Mouse (Mus musculus) kidney, postnatal 36 days (tissue): ENCODE measurements at regions not wholly inside any gene's neighbourhood (a gene's known extent, or its start where the extent isn't known, plus 50 kb on each side); places are given as distances from the start of the nearest gene placed in this dataset.
"Not testable (repeated sequence)": the region's sequence is repeated elsewhere in the genome, so short reads cannot be mapped to it uniquely, and the experiment has no call there.

Experiments used
- DNase-seq, 2 experiments: peaks; one replicate each; pipeline ENCODE4 v3.0.0; 2021 to 2022; ENCODE audit warnings: mixed read lengths in 2 of 2

DNA sequence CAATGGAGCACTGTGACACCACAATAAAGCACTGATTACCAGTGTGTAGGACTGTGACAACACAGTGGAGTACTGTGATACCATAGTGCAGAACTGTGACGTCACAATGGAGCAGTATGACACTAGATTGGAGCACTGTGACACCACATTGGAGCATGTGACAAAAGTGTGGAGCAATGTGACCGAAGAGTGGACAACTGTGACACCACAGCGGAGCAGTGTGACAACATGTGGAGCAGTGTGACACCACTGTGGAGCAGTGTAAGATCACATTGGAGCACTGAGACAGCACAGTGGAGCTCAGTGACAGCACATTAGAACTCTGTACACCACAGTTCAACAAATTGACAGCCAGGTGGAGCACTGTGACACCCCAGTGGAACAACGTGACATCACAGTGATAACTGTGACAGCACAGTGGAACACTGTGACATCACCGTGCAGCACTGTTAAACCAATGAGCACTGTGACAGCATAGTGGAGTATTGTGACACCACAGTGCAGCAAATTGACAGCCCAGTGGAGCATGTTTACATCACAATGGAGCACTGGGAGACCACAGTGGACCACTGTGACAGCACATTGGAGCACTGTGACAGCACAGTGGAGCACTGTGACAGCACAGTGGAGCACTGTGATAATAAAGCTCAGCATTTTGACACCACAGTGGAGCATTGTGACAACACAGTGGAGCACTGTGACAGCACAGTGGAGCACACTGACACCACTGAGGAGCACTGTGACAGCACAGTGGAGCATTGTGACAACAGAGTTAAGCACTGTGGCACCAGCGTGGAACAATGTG lies 85.8 kb upstream of the Vmn1r2 start:
- DNase-seq = no peak

DNA sequence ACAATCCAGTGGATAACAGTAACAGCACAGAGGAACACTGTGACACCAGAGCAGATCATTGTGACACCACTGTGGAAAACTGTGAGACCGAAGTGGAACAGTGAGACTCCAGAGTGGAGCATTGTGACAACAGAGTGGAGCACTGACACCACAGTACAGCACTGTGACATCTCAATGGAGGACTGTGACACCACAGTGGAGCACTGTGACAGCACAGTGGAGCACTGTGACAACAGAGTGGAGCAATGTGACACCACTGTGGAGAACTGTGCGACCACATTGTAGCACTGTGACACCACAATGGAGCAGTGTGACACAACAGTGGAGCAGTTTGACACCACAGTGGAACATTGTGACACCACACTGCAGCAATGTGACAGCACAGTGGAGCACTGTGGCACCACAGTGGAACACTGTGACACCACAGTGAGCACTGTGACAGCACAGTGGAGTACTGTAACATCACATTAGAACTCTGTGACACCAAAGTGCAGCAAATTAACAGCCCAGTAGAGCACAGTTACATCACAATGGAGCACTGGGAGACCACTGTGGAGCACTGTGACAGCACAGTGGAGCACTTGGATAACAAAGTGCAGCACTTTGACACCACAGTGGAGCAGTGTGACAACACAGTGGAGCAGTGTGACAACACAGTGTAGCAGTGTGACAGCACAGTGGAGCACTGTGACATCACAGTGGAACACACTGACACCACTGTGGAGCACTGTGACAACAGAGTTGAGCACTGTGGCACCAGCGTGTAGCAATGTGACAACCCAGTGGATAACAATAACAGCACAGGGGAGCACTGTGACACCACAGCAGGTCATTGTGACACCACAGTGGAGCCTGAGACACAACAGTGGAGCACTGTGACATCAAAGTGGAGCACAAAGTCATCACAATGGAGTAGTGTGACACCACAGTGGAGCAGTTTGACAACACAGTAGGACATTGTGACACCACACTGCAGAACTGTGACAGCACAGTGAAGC lies 84.9 kb upstream of the Vmn1r2 start:
- DNase-seq = no peak

DNA sequence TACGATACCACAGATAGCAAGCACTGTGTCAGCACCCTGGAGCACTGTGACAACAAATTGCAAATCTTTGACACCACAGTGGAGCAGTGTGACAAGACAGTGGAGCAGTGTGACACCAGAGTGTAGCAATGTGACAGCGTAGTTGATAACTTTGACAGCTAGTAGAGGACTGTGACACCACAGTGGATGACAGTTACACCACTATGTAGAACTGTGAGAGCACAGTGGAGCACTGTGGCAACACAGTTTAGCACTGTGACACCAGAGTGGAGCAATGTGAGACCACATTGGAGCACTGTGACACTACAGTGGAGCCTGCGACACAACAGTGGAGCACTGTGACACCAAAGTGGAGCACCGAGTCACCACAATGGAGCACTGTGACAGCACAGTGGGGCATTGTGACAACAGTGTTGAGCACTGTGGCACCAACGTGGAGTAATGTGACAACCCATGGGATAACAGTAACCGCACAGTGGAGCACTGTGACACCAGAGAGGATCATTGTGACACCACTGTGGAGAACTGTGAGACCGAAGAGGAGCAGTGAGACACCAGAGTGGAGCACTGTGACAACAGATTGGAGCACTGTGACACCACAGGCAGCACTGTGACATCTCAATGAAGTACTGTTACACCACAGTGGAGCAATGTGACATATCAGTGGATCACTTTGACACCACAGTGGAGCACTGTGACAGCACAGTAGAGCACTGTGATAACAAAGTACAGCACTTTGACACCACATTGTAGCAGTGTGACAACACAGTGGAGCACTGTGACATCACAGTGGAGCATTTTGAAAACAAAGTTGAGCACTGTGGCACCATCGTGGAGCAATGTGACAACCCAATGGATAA lies 83.7 kb upstream of the Vmn1r2 start:
- no peak for DNase-seq

DNA sequence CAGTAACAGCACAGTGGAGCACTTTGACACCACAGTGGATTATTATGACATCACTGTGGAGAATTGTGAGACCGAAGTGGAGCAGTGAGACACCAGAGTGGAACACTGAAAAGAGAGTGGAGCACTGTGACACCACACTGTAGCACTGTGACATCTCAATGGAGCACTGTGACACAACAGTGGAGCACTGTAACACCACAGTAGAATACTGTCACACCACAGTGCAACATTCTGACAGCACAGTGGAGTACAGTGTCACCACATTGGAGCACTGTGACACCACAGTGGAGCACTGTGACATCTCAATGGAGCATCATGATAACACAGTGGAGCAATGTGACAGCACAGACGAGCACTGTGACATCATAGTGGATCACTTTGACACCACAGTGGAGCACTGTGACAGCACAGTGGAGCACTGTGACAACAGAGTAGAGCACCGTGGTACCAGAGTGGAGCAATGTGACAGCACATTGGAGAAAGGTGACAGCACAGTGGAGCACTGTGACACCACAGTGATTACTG lies 83.0 kb upstream of the Vmn1r2 start:
- no peak for DNase-seq

DNA sequence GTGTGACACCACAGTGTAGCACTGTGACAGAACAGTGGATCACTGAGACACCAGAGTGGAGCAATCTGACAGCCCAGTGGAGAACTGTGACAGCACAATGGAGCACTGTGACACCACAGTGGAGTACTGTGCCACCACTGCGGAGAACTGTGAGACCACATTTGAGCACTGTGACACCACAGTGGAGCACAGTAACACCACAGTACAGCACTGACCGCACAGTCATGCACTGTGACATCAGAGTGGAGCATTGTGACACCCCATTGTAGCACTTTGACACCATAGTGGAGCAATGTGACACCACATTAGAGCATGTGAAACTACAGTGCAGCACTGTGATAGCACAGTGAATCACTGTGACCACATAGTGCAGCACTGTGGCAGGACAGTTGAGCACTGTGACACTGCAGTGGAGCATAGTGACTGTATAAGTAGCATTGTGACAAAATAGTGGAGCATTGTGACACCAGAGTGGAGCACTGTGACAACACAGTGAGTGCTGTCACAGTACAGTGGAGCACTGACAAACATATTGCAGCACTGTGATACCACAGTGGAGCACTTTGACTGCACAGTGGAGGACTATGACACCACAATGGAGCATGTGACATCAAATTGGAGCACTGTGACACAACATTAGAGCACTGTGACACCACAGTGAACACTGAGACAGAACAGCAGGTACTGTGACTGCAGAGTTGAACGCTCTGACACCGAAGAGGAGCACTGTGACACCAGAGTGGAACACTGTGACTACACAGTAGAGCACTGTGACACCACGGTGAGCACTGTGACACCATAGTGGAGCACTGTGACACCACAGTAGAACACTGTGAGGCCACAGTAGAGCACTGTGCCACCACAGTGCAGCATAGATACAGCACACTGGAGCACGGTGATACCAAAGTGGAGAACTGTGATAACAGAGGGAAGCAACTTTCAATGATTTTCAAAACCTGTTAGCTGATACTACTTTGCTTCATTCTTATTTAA lies 81.4 kb upstream of the Vmn1r2 start:
- no peak for DNase-seq

DNA sequence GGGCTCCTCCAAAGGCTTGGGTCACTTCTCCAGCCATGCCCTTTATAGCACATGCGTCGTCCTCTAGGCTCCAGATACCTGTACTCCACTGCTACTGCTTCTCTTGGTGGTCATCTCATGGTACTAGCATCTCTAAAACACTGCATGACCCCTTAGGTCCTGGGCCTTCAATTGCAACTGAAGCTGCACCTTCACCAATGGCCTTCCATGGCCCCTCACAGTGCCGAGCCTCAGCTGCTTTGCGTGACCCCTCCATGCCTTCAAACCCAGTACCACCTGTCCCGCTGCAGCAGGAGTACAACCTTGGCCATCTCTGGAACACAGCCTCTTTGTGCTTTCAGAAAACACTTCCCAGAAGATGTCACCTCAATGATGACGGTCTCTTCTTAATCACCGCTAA lies 79.5 kb upstream of the Vmn1r2 start:
- DNase-seq = not testable (repeated sequence)

DNA sequence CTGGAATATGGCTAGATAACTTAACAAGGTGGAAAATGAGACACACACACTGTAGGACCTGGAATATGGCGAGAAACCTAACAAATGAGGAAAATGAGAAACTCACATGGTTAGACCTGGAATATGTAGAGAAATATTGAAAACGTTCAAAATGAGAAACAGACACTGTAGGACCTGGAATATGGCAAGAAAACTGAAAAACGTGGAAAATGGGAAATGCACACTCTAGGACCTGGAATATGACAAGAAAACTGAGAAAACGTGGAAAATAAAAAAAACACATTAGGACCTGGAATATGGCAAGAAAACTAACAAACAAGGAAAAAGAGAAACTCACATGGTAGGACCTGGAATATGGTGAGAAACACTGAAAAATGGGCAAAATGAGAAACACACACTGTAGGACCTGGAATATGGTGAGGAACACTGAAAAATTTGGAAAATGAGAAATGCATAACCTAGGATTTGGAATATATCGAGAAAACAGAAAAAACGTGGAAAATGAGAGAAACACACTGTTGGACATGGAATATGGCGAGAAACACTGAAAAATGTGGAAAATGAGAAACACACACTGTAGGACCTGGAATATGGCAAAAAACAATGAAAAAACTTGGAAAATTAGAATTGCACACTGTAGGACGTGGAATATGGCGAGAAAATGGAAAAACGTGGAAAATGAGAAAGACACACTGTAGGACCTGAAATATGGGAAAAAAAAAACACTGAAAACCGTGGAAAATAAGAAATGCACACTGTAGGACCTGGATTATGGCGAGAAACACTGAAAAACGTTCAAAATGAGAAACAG lies 77.3 kb upstream of the Vmn1r2 start:
- DNase-seq = peak in 1 of 2 experiments; percentile 38

DNA sequence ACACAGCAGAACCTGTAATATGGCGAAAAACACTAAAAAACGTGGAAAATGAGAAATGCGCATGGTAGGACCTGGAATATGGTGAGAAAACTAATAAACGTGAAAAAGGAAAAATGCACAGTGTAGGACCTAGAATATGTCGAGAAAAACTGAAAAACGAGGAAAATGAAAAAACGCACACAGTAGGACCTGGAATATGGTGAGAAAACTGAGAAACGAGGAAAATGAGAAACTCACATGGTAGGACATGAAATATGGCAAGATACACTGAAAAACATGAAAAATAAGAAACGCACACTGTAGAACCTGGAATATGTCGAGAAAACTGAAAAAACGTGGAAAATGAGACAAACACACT lies 76.8 kb upstream of the Vmn1r2 start:
- no peak for DNase-seq

DNA sequence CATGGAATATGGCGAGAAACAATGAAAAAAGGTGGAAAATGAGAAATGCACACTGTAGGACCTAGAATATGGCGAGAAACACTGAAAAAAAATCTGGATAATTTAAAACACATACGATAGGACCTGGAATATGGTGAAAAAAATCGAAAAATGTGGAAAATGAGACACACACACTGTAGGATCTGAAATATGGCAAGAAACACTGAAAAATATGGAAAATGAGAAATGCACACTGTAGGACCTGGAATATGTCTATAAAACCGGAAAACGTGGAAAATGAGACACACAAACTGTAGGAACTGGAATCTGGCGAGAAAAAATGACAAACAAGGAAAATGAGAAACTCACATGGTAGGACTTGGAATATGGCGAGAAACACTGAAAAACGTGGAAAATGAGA lies 76.4 kb upstream of the Vmn1r2 start:
- DNase-seq = no peak
